Mouse (Mus musculus) telencephalon, adult 2 months (tissue): Measurements from ENCODE around the gene Tnfrsf1b.
A peak's percentile ranks its signal among the peaks of the same experiment; 100 is the strongest.

ENCODE experiments used
- DNase-seq: peaks from one replicate; pipeline ENCODE4 v3.0.0-alpha.2; 2011; ENCODE audit warnings: low read depth, low spot score

The Tnfrsf1b gene

GRCm38 (mm10) chr4:145219240-145219985 is 27.3 kb downstream of the Tnfrsf1b start:
- no peak for DNase-seq

GRCm38 (mm10) chr4:145217837-145218236 is 28.8 kb downstream of the Tnfrsf1b start:
- DNase-seq: no peak

- DNase-seq: no peak
Observed at GRCm38 (mm10) chr4:145217046-145217445, 29.6 kb downstream of the Tnfrsf1b start.

DNA sequence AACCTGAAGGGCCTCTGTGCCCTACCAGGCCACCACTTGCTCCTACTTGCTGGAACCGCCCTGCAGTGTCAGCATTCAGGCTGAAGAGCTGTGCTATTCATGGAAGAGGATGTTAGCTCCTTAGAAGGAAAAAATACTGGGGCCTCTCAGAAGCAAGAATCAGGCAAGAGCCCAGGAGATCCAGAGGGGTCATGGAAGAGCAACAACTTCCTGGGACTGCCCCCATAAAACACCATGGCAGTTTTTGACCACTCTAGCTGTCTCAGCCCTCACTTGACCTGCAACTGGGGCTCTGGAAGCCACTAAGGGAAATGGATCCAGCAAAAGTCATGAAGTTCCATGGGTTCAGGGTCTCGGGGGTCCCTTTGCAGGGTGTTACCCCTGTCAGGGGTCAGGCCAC is 31.3 kb downstream of the Tnfrsf1b start:
- no peak for DNase-seq

GRCm38 (mm10) chr4:145214786-145215174 is 31.9 kb downstream of the Tnfrsf1b start:
- DNase-seq: no peak

DNA sequence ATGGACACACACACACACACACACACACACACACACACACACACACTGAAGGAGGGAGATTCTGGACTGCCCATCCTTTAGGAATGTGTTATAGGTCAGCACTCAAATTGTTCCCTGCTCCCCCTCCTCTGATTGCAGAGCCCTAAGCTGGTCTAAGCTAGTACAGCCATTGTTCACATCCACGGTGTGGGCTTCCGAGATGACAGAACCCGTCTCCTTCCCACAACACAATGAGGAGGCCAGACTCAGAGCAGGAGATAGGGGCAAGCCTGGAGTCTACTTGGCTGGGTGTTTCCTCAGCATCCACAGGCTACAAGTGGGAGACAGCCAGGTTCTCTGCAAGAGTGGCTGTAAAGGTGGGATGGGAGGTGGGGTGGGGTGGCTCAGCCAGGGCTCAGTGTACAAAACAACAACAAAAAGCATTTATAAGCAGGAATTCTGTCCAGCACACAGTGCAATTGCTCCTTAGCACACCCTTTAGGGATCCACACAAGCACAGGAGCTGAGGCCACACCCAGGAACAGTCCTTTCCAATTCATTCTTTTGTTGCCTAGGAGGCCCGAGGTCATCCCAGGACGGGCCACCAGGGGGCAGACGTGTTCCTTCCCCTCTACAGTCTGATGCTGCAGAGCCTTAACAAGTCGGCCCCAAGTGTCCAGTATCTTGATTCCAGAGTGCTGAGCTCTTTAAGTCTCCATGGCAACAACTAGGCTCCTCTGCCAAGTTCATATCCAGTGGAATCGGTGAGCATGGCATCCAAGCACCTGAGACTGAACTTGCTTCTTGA is 32.5 kb downstream of the Tnfrsf1b start:
- DNase-seq: no peak

DNA sequence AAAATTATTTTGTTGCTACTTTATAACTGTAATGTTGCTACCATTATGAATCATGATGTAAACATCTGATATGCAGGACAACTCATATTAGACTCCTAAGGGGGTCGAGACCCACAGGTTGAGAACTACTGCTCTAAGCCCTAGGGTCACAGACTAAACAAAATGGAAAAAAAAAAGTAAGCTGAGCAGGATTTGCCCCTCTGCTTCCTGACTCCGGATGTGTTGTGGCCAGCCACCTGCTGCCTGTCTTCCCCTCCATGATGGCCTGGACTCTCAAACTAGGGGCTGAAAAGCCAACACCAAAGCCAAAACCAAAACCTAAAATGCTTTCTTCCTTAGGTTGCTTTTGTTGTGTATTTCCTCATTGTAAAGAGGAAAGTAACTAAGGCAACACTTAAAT is 35.6 kb downstream of the Tnfrsf1b start:
- no peak for DNase-seq

GRCm38 (mm10) chr4:145210564-145210963 is 36.1 kb downstream of the Tnfrsf1b start:
- no peak for DNase-seq

DNA sequence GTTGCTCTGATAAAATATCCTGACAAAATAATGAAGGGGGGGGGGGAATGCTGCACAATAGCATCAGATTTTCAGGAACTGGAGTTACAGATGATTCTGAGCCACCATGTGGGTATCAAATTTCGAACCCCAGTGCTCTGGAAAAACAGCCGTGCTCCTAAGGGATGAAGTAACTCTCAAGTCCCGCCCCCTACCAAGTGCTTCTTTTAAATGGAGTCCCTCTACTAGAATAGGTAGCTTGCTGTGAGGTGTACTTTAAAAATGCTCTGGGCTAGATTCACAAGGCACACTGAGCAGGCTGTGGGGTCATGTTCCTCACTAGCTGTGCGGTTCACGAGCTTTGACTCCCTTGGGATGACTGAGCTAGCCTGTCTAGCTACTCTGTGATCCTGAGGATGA is 37.0 kb downstream of the Tnfrsf1b start:
- DNase-seq: no peak

- no peak for DNase-seq
Observed at GRCm38 (mm10) chr4:145209076-145209689, 37.5 kb downstream of the Tnfrsf1b start.

- no peak for DNase-seq
Observed at GRCm38 (mm10) chr4:145207718-145208371, 38.8 kb downstream of the Tnfrsf1b start.

- no peak for DNase-seq
Observed at GRCm38 (mm10) chr4:145204779-145205178, 41.9 kb downstream of the Tnfrsf1b start.

DNA sequence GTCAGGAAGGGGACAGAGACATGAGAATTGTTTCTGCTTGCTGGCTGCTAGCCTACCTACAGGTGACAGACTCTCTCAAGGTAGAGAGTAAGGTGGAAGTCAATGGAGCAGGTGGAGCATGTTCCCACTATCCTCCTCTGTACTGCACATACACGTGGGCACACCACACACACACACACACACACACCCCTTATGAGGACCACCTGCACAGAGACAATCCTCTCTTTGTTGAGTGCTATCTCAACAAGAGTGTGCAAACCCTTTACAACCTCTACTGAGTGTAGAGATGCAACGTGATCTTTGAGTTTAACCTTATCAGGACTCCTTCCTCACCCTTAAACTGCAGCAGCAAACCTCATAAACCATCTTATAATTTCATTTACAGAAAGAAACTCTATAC is 43.4 kb downstream of the Tnfrsf1b start:
- no peak for DNase-seq

- DNase-seq: no peak
Observed at GRCm38 (mm10) chr4:145201424-145201823, 45.2 kb downstream of the Tnfrsf1b start.

- no peak for DNase-seq
Observed at GRCm38 (mm10) chr4:145199982-145200699, 46.5 kb downstream of the Tnfrsf1b start.

DNA sequence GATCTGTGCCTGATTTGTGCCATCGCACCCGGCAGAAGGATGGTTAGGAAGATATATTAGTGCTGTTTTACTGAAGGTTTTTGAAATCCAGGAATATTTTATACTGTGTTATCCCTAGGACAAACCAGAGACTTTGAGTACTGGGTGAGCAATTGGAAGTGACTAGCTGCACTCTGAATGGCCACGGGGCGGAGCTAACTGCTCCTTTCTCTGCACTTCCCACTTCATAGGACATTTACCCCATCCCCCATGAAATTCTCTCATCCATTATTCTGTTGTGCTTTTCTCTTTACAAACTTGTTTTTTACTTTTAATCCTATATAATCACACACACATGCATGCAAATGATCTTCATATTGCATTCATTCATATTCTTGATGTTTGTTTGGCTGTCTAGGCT is 50.1 kb downstream of the Tnfrsf1b start:
- DNase-seq: no peak

- DNase-seq: no peak
Observed at GRCm38 (mm10) chr4:145195172-145195571, 51.5 kb downstream of the Tnfrsf1b start.

- DNase-seq: peak; percentile 88
Observed at GRCm38 (mm10) chr4:145194559-145195162, 52.0 kb downstream of the Tnfrsf1b start, which contains the start of gene Vps13d. Gene Vps13d (minus strand): TSS chr4:145195005.

DNA sequence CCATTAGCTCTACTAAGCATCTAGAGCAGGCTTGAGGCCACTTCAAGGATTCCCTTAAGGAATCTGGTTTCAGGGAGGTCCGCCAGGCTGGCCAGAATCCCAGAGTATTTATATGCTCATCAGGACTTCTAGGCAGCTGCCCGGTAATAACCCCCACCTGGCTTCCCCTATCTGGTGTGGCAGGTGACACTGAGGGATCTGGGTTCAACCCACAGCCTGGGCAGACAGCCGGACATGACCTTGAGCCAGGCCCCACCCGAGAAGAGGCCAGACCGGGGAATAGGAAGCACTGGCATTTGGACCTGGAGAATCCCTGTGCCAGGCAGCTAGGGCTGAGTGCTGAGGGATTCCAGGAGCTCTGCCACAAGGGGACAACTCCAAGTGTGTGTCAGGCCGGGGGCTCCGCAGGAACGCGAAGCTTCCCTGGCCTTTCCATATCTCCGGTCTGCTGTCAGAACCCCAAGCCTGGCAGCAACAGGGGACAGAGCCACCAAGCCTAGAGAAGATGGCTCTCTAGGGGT is 52.6 kb downstream of the Tnfrsf1b start:
- DNase-seq: no peak

- no peak for DNase-seq
Observed at GRCm38 (mm10) chr4:145193406-145193805, 53.3 kb downstream of the Tnfrsf1b start.

- DNase-seq: no peak
Observed at GRCm38 (mm10) chr4:145192686-145193085, 54.0 kb downstream of the Tnfrsf1b start.
